Mouse (Mus musculus) CH12.LX (cell line): ENCODE results near the gene Ceacam15. TPM values are rescaled to one million over a fixed set of nuclear protein-coding genes. Genes with fewer than 3 reads are reported as not detected.

Experiments
- DNase-seq: peaks from one replicate; pipeline ENCODE4 v3.0.0-alpha.2; 2013; ENCODE audit errors: extremely low read depth
- H3K27ac ChIP-seq: 2 replicates; pipeline ENCODE4 v1.5.1; 2012; ENCODE audit warnings: low read depth, mild to moderate bottlenecking, control low read depth, moderate library complexity; ENCODE audit not compliant: insufficient read depth
- H3K27me3 ChIP-seq: replicated peaks from 2 replicates; pipeline ENCODE3; 2012; ENCODE audit warnings: inconsistent platforms
- H3K36me3 ChIP-seq, 2 experiments: replicated peaks in 1 of 2; 2 replicates each; pipeline versions ENCODE3 to v1.6.1; 2012; ENCODE audit warnings: inconsistent platforms in 1 of 2, low read length in 1 of 2, mild to moderate bottlenecking in 1 of 2, mixed read lengths in 1 of 2, moderate library complexity in 1 of 2; ENCODE audit not compliant: control insufficient read depth in 1 of 2, insufficient read depth in 1 of 2
- H3K4me1 ChIP-seq, 2 experiments: 2 replicates each; pipeline ENCODE4 v1.6.1; 2012; ENCODE audit warnings: inconsistent platforms in 1 of 2, moderate library complexity in 1 of 2; ENCODE audit not compliant: insufficient read depth in 2 of 2, control insufficient read depth in 1 of 2
- H3K4me2 ChIP-seq: 2 replicates; pipeline ENCODE4 v1.6.1; 2012; ENCODE audit warnings: low read depth, mild to moderate bottlenecking, control low read depth; ENCODE audit not compliant: poor library complexity, insufficient read depth, severe bottlenecking
- H3K4me3 ChIP-seq, 3 experiments: fragments of 150-350 bp in 1 of 3; sonication (generic) in 1 of 3; replicated peaks in 1 of 3; 2 replicates each; pipeline versions ENCODE3 to v1.5.1; 2011 to 2012; ENCODE audit warnings: low read depth in 2 of 3, low read length in 2 of 3, mild to moderate bottlenecking in 2 of 3, moderate library complexity in 2 of 3, control low read depth in 1 of 3, improper control_type of control experiment in 1 of 3, inconsistent platforms in 1 of 3, mixed read lengths in 1 of 3; ENCODE audit not compliant: poor library complexity in 1 of 3
- H3K79me2 ChIP-seq: replicated peaks from 2 replicates; pipeline ENCODE4 v1.6.1; 2012; ENCODE audit warnings: mild to moderate bottlenecking, moderate library complexity; ENCODE audit not compliant: control insufficient read depth, poor library complexity, insufficient read depth, severe bottlenecking; ENCODE audit errors: extremely low read depth
- H3K9ac ChIP-seq: 2 replicates; pipeline ENCODE4 v1.6.1; 2012; ENCODE audit warnings: low read depth, mild to moderate bottlenecking, control low read depth, moderate library complexity; ENCODE audit not compliant: insufficient read depth
- H3K9me3 ChIP-seq: replicated peaks from 2 replicates; pipeline ENCODE3; 2012; ENCODE audit warnings: low read length, inconsistent platforms, mixed read lengths
- BHLHE40 ChIP-seq: IDR thresholded peaks from 2 replicates; pipeline ENCODE4 v1.6.1; 2011; ENCODE audit warnings: mild to moderate bottlenecking, low read depth, low read length, improper control_type of control experiment
- CTCF ChIP-seq, 2 experiments: IDR thresholded peaks in 1 of 2; conservative IDR thresholded peaks in 1 of 2; 2 replicates each; pipeline ENCODE4 v1.5.1; 2011 to 2012; ENCODE audit warnings: low read depth in 2 of 2, low read length in 2 of 2, improper control_type of control experiment in 1 of 2, inconsistent platforms in 1 of 2, mild to moderate bottlenecking in 1 of 2, moderate library complexity in 1 of 2
- E2F4 ChIP-seq: IDR thresholded peaks from 2 replicates; pipeline ENCODE4 v1.6.1; 2011; ENCODE audit warnings: low read depth, low read length, improper control_type of control experiment; ENCODE audit not compliant: insufficient replicate concordance
- ELF1 ChIP-seq: IDR thresholded peaks from 2 replicates; pipeline ENCODE4 v1.6.1; 2014; ENCODE audit warnings: low read depth, mild to moderate bottlenecking, inconsistent platforms, low read length, improper control_type of control experiment
- GABPA ChIP-seq: IDR thresholded peaks from 2 replicates; pipeline ENCODE4 v1.6.1; 2012; ENCODE audit warnings: low read depth, low read length, improper control_type of control experiment, inconsistent platforms; ENCODE audit not compliant: insufficient replicate concordance
- JUN ChIP-seq: IDR thresholded peaks from 2 replicates; pipeline ENCODE4 v1.6.1; 2011; ENCODE audit warnings: low read depth, mild to moderate bottlenecking, low read length, improper control_type of control experiment, moderate library complexity; ENCODE audit not compliant: insufficient read depth
- JUND ChIP-seq: conservative IDR thresholded peaks from 2 replicates; pipeline ENCODE4 v1.6.1; 2011; ENCODE audit warnings: low read depth, low read length, improper control_type of control experiment
- MAX ChIP-seq: IDR thresholded peaks from 2 replicates; pipeline ENCODE4 v1.6.1; 2011; ENCODE audit warnings: low read length, improper control_type of control experiment
- MYC ChIP-seq: IDR thresholded peaks from 2 replicates; pipeline ENCODE4 v1.6.1; 2011; ENCODE audit warnings: low read depth, mild to moderate bottlenecking, improper control_type of control experiment, low read length
- RAD21 ChIP-seq: IDR thresholded peaks from 2 replicates; pipeline ENCODE4 v1.6.1; 2011; ENCODE audit warnings: low read depth, mild to moderate bottlenecking, low read length, improper control_type of control experiment, moderate library complexity
- SIN3A ChIP-seq: IDR thresholded peaks from 2 replicates; pipeline ENCODE4 v1.6.1; 2012; ENCODE audit warnings: low read length, improper control_type of control experiment, inconsistent platforms
- SMC3 ChIP-seq: IDR thresholded peaks from 2 replicates; pipeline ENCODE4 v1.6.1; 2011; ENCODE audit warnings: low read depth, low read length, improper control_type of control experiment
- ZKSCAN1 ChIP-seq: IDR thresholded peaks from 2 replicates; pipeline ENCODE4 v1.6.1; 2012; ENCODE audit warnings: low read depth, inconsistent platforms, low read length, improper control_type of control experiment, borderline replicate concordance
- ZMIZ1 ChIP-seq: IDR thresholded peaks from 2 replicates; pipeline ENCODE4 v1.6.1; 2012; ENCODE audit warnings: low read depth, mild to moderate bottlenecking, inconsistent platforms, low read length, improper control_type of control experiment
- dilution Hi-C: fragments of 300-500 bp; cut with MboI; formaldehyde crosslinking; loops from 2 replicates; pipeline ENCODE4 v1.14.3; 2020; ENCODE audit warnings: low sequenced_read_pairs; ENCODE audit not compliant: extremely low pct_unique_long_range_greater_than_20kb, extremely low pct_ligation_motif_present
- in situ Hi-C: fragments of 300-500 bp; cut with MboI; formaldehyde crosslinking; loops from 3 replicates; pipeline ENCODE4 v1.14.3; 2019; ENCODE audit warnings: low sequenced_read_pairs, low pct_ligation_motif_present, low pct_unique_long_range_greater_than_20kb, mixed read lengths
- polyA plus RNA-seq: library from polyadenylated mRNA; unstranded; fragments of >175 nt; gene quantifications from 2 replicates; pipeline ENCODE4 v1.2.1, GENCODE M21; 2012; ENCODE audit warnings: low read depth; ENCODE audit not compliant: insufficient read length
- total RNA-seq, 2 experiments: library from RNA; depleted of rRNA; stranded (reverse); fragments of 300-350 nt in 1 of 2; fragments of >200 nt in 1 of 2; gene quantifications; 2 replicates each; pipeline ENCODE4 v1.2.3; 2012 to 2014

Ceacam15 gene
- total and polyA plus RNA-seq, 3 experiments, result not detected

GRCm38 (mm10) chr7:16706385-16706784 is 30.9 kb upstream of the Ceacam15 start:
- no peak overlapping the region for H3K27ac ChIP-seq
- dilution Hi-C loops, result no loop called here
- in situ Hi-C loops, result no loop called here
- H3K36me3 ChIP-seq, result no peaks in the 10 kb centered on the region
- H3K4me2 ChIP-seq, result no peak overlapping the region
- no peaks in the 10 kb centered on the region for H3K9me3 ChIP-seq
- no peak for TF ChIP-seq GABPA
- no peak overlapping the region for H3K9ac ChIP-seq
- no peaks in the 10 kb centered on the region for H3K4me1 ChIP-seq
- DNase-seq, result no peak
- H3K27me3 ChIP-seq, result peaks cover 15% of the 10 kb centered on the region
- H3K4me3 ChIP-seq, result no peak overlapping the region
- no peaks in the 10 kb centered on the region for H3K79me2 ChIP-seq

- Histone ChIP-seq H3K9ac (no peak overlapping the region), H3K4me3 (no peak overlapping the region), H3K79me2 (no peaks in the 10 kb centered on the region), H3K4me1 (peaks cover 0 to 4% of the 10 kb centered on the region in 2 experiments; a peak in 1 of 4 replicates), H3K27ac (no peak overlapping the region), H3K36me3 (no peaks in the 10 kb centered on the region), H3K9me3 (no peaks in the 10 kb centered on the region), H3K4me2 (no peak overlapping the region), H3K27me3 (peaks cover 2% of the 10 kb centered on the region)
- DNase-seq, result no peak
- in situ Hi-C loops (no loop called here), dilution Hi-C loops (no loop called here)
- TF ChIP-seq MAX, result 0 out of 2 replicates have a peak, but pooled peaks have one; percentile 18
- no peak for TF ChIP-seq GABPA
- TF ChIP-seq JUN, result no peak
- no peak for TF ChIP-seq ZKSCAN1
- TF ChIP-seq BHLHE40, result 0 out of 2 replicates have a peak, but pooled peaks have one; percentile 14
Measured at GRCm38 (mm10) chr7:16700583-16700982, 25.1 kb upstream of the Ceacam15 start.

- Histone ChIP-seq H3K4me3 (no peak overlapping the region), H3K27ac (no peak overlapping the region), H3K27me3 (peaks cover 2% of the 10 kb centered on the region), H3K36me3 (no peaks in the 10 kb centered on the region), H3K79me2 (no peaks in the 10 kb centered on the region), H3K4me2 (no peak overlapping the region), H3K4me1 (peaks cover 0 to 4% of the 10 kb centered on the region in 2 experiments; a peak in 1 of 4 replicates), H3K9me3 (no peaks in the 10 kb centered on the region), H3K9ac (no peak overlapping the region)
- dilution Hi-C loops, result no loop called here
- in situ Hi-C loops, result no loop called here
- TF ChIP-seq ELF1 (peak; percentile 65), MAX (peak; percentile 52; the same call in 1 of the 2 replicates), RAD21 (peak; percentile 71), E2F4 (no peak), MYC (peak; percentile 94), SIN3A (peak; percentile 34; the same call in 1 of the 2 replicates), CTCF (conservative IDR thresholded peaks at IDR 0.05 in 1 of 2, IDR thresholded peaks at IDR 0.05 in 1 of 2; ENCODE audit: low read depth in 2 of 2, low read length in 2 of 2) (peak; percentile 71 to 88), ZMIZ1 (no peak), JUND (no peak; the same call in 1 of the 2 replicates), SMC3 (peak; percentile 56)
- DNase-seq, result peak; percentile 74
Measured at GRCm38 (mm10) chr7:16699042-16699441, 23.5 kb upstream of the Ceacam15 start.
